Mouse (Mus musculus) lung, postnatal 0 days (tissue): Measurements from ENCODE around the gene Mpv17. TPM values are rescaled to one million over a fixed set of nuclear protein-coding genes. Genes with fewer than 3 reads are reported as not detected.

Experiments used
- ATAC-seq: fragments of 200-750 bp; cut with Nextera tagmentation; 2 replicates; pipeline ENCODE4 v1.8.0; 2017; ENCODE audit warnings: moderate library complexity
- DNase-seq: peaks from one replicate; pipeline ENCODE4 v3.0.0-alpha.2; 2016; ENCODE audit warnings: low spot score
- H3K27ac ChIP-seq: fragments of 300-500 bp; sonication (generic); 2 replicates; pipeline ENCODE4 v1.5.1; 2014; ENCODE audit warnings: antibody characterized with exemption, mild to moderate bottlenecking, low read length, mixed read lengths
- H3K27me3 ChIP-seq: fragments of 300-500 bp; sonication (generic); replicated peaks from 2 replicates; pipeline ENCODE4 v1.6.1; 2014; ENCODE audit warnings: low read length, mixed read lengths; ENCODE audit not compliant: insufficient read depth
- H3K36me3 ChIP-seq: fragments of 300-500 bp; sonication (generic); 2 replicates; pipeline ENCODE4 v1.6.1; 2014; ENCODE audit warnings: low read length, mixed read lengths; ENCODE audit not compliant: insufficient read depth
- H3K4me1 ChIP-seq: fragments of 300-500 bp; sonication (generic); 2 replicates; pipeline ENCODE4 v1.6.1; 2014; ENCODE audit warnings: antibody characterized with exemption, low read depth, low read length, mixed read lengths; ENCODE audit not compliant: insufficient read depth
- H3K4me2 ChIP-seq: fragments of 300-500 bp; sonication (generic); replicated peaks from 2 replicates; pipeline ENCODE4 v1.6.1; 2014; ENCODE audit warnings: low read depth, mild to moderate bottlenecking, low read length, moderate library complexity, mixed read lengths
- H3K4me3 ChIP-seq: fragments of 300-500 bp; sonication (generic); 2 replicates; pipeline ENCODE4 v1.5.1; 2014; ENCODE audit warnings: low read depth, low read length
- H3K9ac ChIP-seq: fragments of 300-500 bp; sonication (generic); replicated peaks from 2 replicates; pipeline ENCODE4 v1.6.1; 2014; ENCODE audit warnings: low read depth, mild to moderate bottlenecking
- H3K9me3 ChIP-seq: fragments of 300-500 bp; sonication (generic); 2 replicates; pipeline ENCODE4 v1.6.1; 2016; ENCODE audit warnings: low read length, mixed read lengths
- CTCF ChIP-seq: IDR thresholded peaks from 2 replicates; pipeline ENCODE4 v1.5.1; 2016; ENCODE audit warnings: antibody characterized with exemption, mild to moderate bottlenecking
- EP300 ChIP-seq: IDR thresholded peaks from 2 replicates; pipeline ENCODE4 v1.6.1; 2016; ENCODE audit warnings: antibody characterized with exemption, mild to moderate bottlenecking, control low read depth
- WGBS: fragments of 180-500 bp; shearing (Covaris S2); extraction: QIAGEN DNeasy Blood & Tissue Kit; methylation state at CpG from one replicate; pipeline ENCODE4 v1.1.7; 2014; 5-methylcytosine and 5-hydroxymethylcytosine counted together
- polyA plus RNA-seq: library from polyadenylated mRNA; unstranded; fragments of >200 nt; fragmentation: Nextera tagmentation; extraction: Ambion mirVana; gene quantifications from 2 replicates; pipeline ENCODE4 v1.2.1, GENCODE M21; 2015

The Mpv17 gene
- 38.2 and 53.6 TPM in 2 replicates for polyA plus RNA-seq

DNA sequence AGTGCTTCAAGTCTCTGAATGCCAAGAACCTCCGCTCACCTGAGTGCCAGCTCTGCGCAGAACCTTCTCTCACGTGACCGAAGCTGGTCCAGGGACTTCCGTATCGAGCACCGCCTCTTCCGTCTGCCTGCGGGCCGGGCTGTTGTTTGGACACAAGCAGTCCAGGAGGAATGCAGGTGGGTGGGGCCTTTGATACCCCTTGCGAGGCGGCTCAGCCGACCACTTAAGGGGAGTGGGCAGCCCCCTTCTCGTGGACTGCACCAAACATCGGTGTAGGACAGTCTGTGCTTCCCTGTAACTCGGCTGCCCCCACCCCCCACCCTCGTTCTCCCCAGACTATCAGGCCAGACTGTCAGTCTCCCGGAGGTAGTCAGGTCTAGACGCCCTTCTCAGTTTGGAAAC is at the start of gene Mpv17:
Gene Mpv17 (minus strand): TSS at position 100 of the 402 bp plus-strand sequence.
- Histone ChIP-seq H3K9ac (peak within 1 kb of the TSS; percentile 73), H3K36me3 (peaks cover 19% of the 10 kb centered on the region)

DNA sequence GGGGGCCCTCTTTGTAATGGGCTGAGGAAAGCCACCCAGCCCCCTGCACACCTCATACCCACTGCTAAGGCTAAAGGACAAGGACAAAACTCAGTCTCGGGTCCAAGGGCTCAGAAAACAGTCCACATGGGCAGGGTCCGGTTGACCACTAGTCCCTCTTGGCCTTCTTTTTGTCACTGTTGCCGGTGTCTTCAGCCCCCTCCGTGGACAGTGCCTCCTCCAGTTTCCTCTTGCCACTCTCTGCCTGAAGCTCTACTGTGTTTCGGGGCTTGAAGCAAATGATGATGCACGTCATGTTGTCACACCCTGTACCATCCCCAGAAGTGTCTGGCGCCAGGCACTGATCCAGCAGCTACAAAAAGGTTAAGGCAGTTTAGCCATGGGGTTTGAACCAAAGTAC is 48.9 kb upstream of the Mpv17 start:
- TF ChIP-seq CTCF (no peak), EP300 (no peak)
- Histone ChIP-seq H3K27me3 (no peaks in the 10 kb centered on the region), H3K36me3 (peaks cover 47% of the 10 kb centered on the region), H3K9me3 (no peaks in the 10 kb centered on the region), H3K4me3 (no peak overlapping the region), H3K27ac (peak overlapping the region; percentile 85), H3K4me2 (peak overlapping the region; percentile 71), H3K9ac (no peak overlapping the region; the same call in 1 of the 2 replicates), H3K4me1 (peaks cover 12% of the 10 kb centered on the region; the same call in 1 of the 2 replicates)
- 86% methylated on average over 7 of the region's 7 CpGs for WGBS
- DNase-seq (no peak), ATAC-seq (no peak)

More for the DNA sequence above, at the start of gene Mpv17:
- peaks cover 8% of the 10 kb centered on the region; the same call in 1 of the 2 replicates for H3K4me1 ChIP-seq
- peak within 1 kb of the TSS; percentile 63 for H3K4me3 ChIP-seq
- peak within 1 kb of the TSS; percentile 81 for H3K27ac ChIP-seq
- peak; percentile 97 for DNase-seq
- no peaks in the 10 kb centered on the region for H3K27me3 ChIP-seq
- TF ChIP-seq CTCF (no peak), EP300 (no peak)
- no peaks in the 10 kb centered on the region for H3K9me3 ChIP-seq
- peak; percentile 98 for ATAC-seq
- under 1% methylated on average over 19 of the region's 19 CpGs for WGBS
- peak within 1 kb of the TSS; percentile 64 for H3K4me2 ChIP-seq

GRCm38 (mm10) chr5:31201742-31202590 is 47.9 kb upstream of the Mpv17 start, which contains the start of gene Zfp513:
TSS of gene Zfp513 (minus strand) at chr5:31202303.
- DNase-seq, result peak; percentile 100
- peak within 1 kb of the TSS; percentile 51 for H3K9ac ChIP-seq
- no peaks in the 10 kb centered on the region for H3K27me3 ChIP-seq
- H3K36me3 ChIP-seq, result peaks cover 56% of the 10 kb centered on the region
- TF ChIP-seq EP300, result peak; percentile 28; the same call in 1 of the 2 replicates
- no peak for TF ChIP-seq CTCF
- peak within 1 kb of the TSS; percentile 86 for H3K4me3 ChIP-seq
- H3K27ac ChIP-seq, result peak within 1 kb of the TSS; percentile 85
- peak; percentile 98 for ATAC-seq
- peak within 1 kb of the TSS; percentile 78 for H3K4me2 ChIP-seq
- H3K4me1 ChIP-seq, result peaks cover 12% of the 10 kb centered on the region; the same call in 1 of the 2 replicates
- H3K9me3 ChIP-seq, result no peaks in the 10 kb centered on the region
- WGBS, result 1% methylated on average over 50 of the region's 53 CpGs

- 10% methylated on average over 13 of the region's 13 CpGs for WGBS
- Histone ChIP-seq H3K27me3 (no peaks in the 10 kb centered on the region), H3K9ac (peak overlapping the region; percentile 51), H3K4me1 (peaks cover 12% of the 10 kb centered on the region; the same call in 1 of the 2 replicates), H3K4me3 (peak overlapping the region; percentile 86), H3K36me3 (peaks cover 56% of the 10 kb centered on the region), H3K4me2 (peak overlapping the region; percentile 78), H3K27ac (peak overlapping the region; percentile 67), H3K9me3 (no peaks in the 10 kb centered on the region)
- DNase-seq (no peak), ATAC-seq (no peak)
- no peak for TF ChIP-seq EP300
- TF ChIP-seq CTCF, result no peak
Observed at GRCm38 (mm10) chr5:31201042-31201741, 47.1 kb upstream of the Mpv17 start.

- no peak overlapping the region for H3K4me3 ChIP-seq
- peaks cover 12% of the 10 kb centered on the region; the same call in 1 of the 2 replicates for H3K4me1 ChIP-seq
- TF ChIP-seq CTCF (no peak), EP300 (no peak)
- peak overlapping the region; percentile 51; the same call in 1 of the 2 replicates for H3K9ac ChIP-seq
- no peak overlapping the region for H3K27ac ChIP-seq
- H3K36me3 ChIP-seq, result peaks cover 59% of the 10 kb centered on the region
- H3K4me2 ChIP-seq, result no peak overlapping the region
- H3K27me3 ChIP-seq, result no peaks in the 10 kb centered on the region
- no peak for ATAC-seq
- DNase-seq, result no peak
- H3K9me3 ChIP-seq, result no peaks in the 10 kb centered on the region
- WGBS, result 89% methylated on average over 27 of the region's 27 CpGs
Observed at GRCm38 (mm10) chr5:31200327-31200768, 46.3 kb upstream of the Mpv17 start.

- H3K4me2 ChIP-seq, result no peak overlapping the region
- peaks cover 12% of the 10 kb centered on the region; the same call in 1 of the 2 replicates for H3K4me1 ChIP-seq
- H3K27me3 ChIP-seq, result no peaks in the 10 kb centered on the region
- WGBS, result 72% methylated on average over 9 of the region's 9 CpGs
- H3K9me3 ChIP-seq, result no peaks in the 10 kb centered on the region
- H3K36me3 ChIP-seq, result peaks cover 55% of the 10 kb centered on the region
- no peak for DNase-seq
- no peak overlapping the region for H3K9ac ChIP-seq
- peak; percentile 47 for TF ChIP-seq CTCF
- TF ChIP-seq EP300, result no peak
- ATAC-seq, result no peak
- no peak overlapping the region for H3K27ac ChIP-seq
- no peak overlapping the region for H3K4me3 ChIP-seq
Observed at GRCm38 (mm10) chr5:31199893-31200292, 45.8 kb upstream of the Mpv17 start.
